Mouse (Mus musculus) liver, embryonic 14.5 days (tissue): ENCODE measurements around the gene Rasgrp2. TPM values are rescaled to one million over a fixed set of nuclear protein-coding genes. Genes with fewer than 3 reads are reported as not detected.

Experiments used
- ATAC-seq: fragments of 200-750 bp; cut with Nextera tagmentation; 2 replicates; pipeline ENCODE4 v1.8.0; 2017; ENCODE audit warnings: moderate number of reproducible peaks, mild to moderate bottlenecking, moderate library complexity; ENCODE audit not compliant: insufficient read depth
- DNase-seq, 3 experiments: peaks; one replicate each; pipeline ENCODE4 v3.0.0-alpha.2; 2012 to 2013; ENCODE audit warnings: low read depth in 3 of 3, low spot score in 3 of 3
- H3K27ac ChIP-seq: fragments of 300-500 bp; sonication (generic); 2 replicates; pipeline ENCODE4 v1.5.1; 2014; ENCODE audit warnings: moderate library complexity, mild to moderate bottlenecking, control low read depth, inconsistent platforms
- H3K27me3 ChIP-seq: fragments of 300-500 bp; sonication (generic); 2 replicates; pipeline ENCODE4 v1.6.1; 2014; ENCODE audit warnings: mild to moderate bottlenecking, low read length, moderate library complexity; ENCODE audit not compliant: control insufficient read depth, insufficient read depth
- H3K36me3 ChIP-seq: fragments of 300-500 bp; sonication (generic); replicated peaks from 2 replicates; pipeline ENCODE4 v1.6.1; 2014; ENCODE audit warnings: low read depth; ENCODE audit not compliant: control insufficient read depth, insufficient read depth
- H3K4me1 ChIP-seq, 2 experiments: fragments of 200-500 bp in 1 of 2; fragments of 300-500 bp in 1 of 2; sonication (generic) in 1 of 2; replicated peaks; 2 replicates each; pipeline ENCODE4 v1.6.1; 2012 to 2014; ENCODE audit warnings: antibody characterized with exemption in 1 of 2, inconsistent platforms in 1 of 2, low read length in 1 of 2; ENCODE audit not compliant: control insufficient read depth in 2 of 2, insufficient read depth in 2 of 2
- H3K4me2 ChIP-seq: fragments of 300-500 bp; sonication (generic); 2 replicates; pipeline ENCODE4 v1.6.1; 2014; ENCODE audit warnings: low read depth, mild to moderate bottlenecking, control low read depth, moderate library complexity
- H3K4me3 ChIP-seq, 2 experiments: fragments of 200-500 bp in 1 of 2; fragments of 300-500 bp in 1 of 2; sonication (generic) in 1 of 2; 2 replicates each; pipeline ENCODE4 v1.5.1; 2012 to 2014; ENCODE audit warnings: low read depth in 2 of 2, low read length in 2 of 2, mild to moderate bottlenecking in 2 of 2, control low read depth in 1 of 2, inconsistent platforms in 1 of 2, moderate library complexity in 1 of 2; ENCODE audit not compliant: insufficient read depth in 1 of 2
- H3K9ac ChIP-seq: fragments of 300-500 bp; sonication (generic); replicated peaks from 2 replicates; pipeline ENCODE4 v1.6.1; 2014; ENCODE audit warnings: mild to moderate bottlenecking, control low read depth, moderate library complexity
- H3K9me3 ChIP-seq: fragments of 300-500 bp; sonication (generic); 2 replicates; pipeline ENCODE4 v1.6.1; 2016; ENCODE audit warnings: low read length, mixed read lengths; ENCODE audit not compliant: control insufficient read depth
- CTCF ChIP-seq: IDR thresholded peaks from 2 replicates; pipeline ENCODE4 v1.5.1; 2016; ENCODE audit warnings: antibody characterized with exemption, low read depth, control low read depth
- EP300 ChIP-seq: IDR thresholded peaks from 2 replicates; pipeline ENCODE4 v1.6.1; 2016; ENCODE audit warnings: antibody characterized with exemption, low read depth
- WGBS: fragments of 180-500 bp; shearing (Covaris S2); extraction: QIAGEN DNeasy Blood & Tissue Kit; methylation state at CpG from one replicate; pipeline ENCODE4 v1.1.7; 2014; ENCODE audit not compliant: insufficient replicate concordance; 5-methylcytosine and 5-hydroxymethylcytosine counted together
- polyA plus RNA-seq, 2 experiments: library from polyadenylated mRNA; depleted of rRNA in 1 of 2; stranded (reverse) in 1 of 2; unstranded in 1 of 2; fragments of >200 nt; fragmentation: Nextera tagmentation in 1 of 2; extraction: Ambion mirVana in 1 of 2; gene quantifications; 2 replicates each; pipeline versions ENCODE4 v1.2.1 to v1.2.3; 2012 to 2014

The Rasgrp2 gene
- polyA plus RNA-seq, 2 experiments: 74.5 to 76.3 TPM

GRCm38 (mm10) chr19:6393637-6394036 lies 5.5 kb upstream of the Rasgrp2 start:
- H3K27me3 ChIP-seq: peaks cover 3% of the 10 kb centered on the region
- H3K4me3 ChIP-seq: no peak overlapping the region
- H3K4me1 ChIP-seq: peaks cover 0 to 2% of the 10 kb centered on the region in 2 experiments; a peak in 2 of 4 replicates
- H3K27ac ChIP-seq: no peak overlapping the region
- no peak overlapping the region for H3K4me2 ChIP-seq
- H3K9ac ChIP-seq: no peak overlapping the region
- TF ChIP-seq CTCF: no peak
- TF ChIP-seq EP300: no peak
- no peak for DNase-seq
- ATAC-seq: no peak
- no peaks in the 10 kb centered on the region for H3K36me3 ChIP-seq
- 78% methylated on average over 16 of the region's 16 CpGs for WGBS
- H3K9me3 ChIP-seq: no peaks in the 10 kb centered on the region

DNA sequence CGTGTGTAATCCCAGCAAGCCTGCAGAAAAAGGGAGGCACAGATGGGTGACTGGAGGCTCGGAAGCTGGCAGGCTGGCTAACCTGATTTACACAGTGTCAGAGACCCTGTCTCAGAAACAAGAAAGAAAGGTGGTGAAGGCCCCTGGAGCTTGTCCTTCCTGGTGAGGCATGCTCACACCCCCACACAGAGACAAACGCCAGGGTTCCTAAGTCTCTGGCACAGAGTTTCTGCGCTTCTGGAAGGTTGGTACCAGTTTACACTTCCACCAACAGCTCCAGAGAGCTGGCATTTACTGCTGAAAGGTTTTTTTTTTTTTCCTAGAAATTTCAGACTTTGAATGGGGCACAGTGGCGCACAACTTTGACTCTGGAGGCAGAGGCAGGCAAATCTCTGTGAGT lies 2.9 kb upstream of the Rasgrp2 start:
- Histone ChIP-seq H3K27me3 (peaks cover 29% of the 10 kb centered on the region), H3K4me1 (peaks cover 0 to 3% of the 10 kb centered on the region in 2 experiments; a peak in 1 of 4 replicates), H3K9ac (no peak overlapping the region), H3K4me2 (no peak overlapping the region), H3K9me3 (no peaks in the 10 kb centered on the region), H3K27ac (no peak overlapping the region), H3K4me3 (no peak overlapping the region), H3K36me3 (no peaks in the 10 kb centered on the region)
- no peak for TF ChIP-seq EP300
- no peak for TF ChIP-seq CTCF
- DNase-seq (no peak), ATAC-seq (no peak)
- 74% methylated on average over 5 of the region's 5 CpGs for WGBS

- H3K27me3 ChIP-seq: peaks cover 32% of the 10 kb centered on the region
- H3K9ac ChIP-seq: no peak overlapping the region
- no peak for ATAC-seq
- 78% methylated on average over 22 of the region's 22 CpGs for WGBS
- H3K9me3 ChIP-seq: no peaks in the 10 kb centered on the region
- TF ChIP-seq CTCF (no peak), EP300 (no peak)
- no peak overlapping the region for H3K4me2 ChIP-seq
- H3K36me3 ChIP-seq: no peaks in the 10 kb centered on the region
- DNase-seq: no peak
- H3K27ac ChIP-seq: no peak overlapping the region
- H3K4me1 ChIP-seq: peaks cover 0 to 8% of the 10 kb centered on the region in 2 experiments; a peak in 2 of 4 replicates
- H3K4me3 ChIP-seq: no peak overlapping the region
These were observed 1.4 kb upstream of the Rasgrp2 start for GRCm38 (mm10) chr19:6397582-6398249.

DNA sequence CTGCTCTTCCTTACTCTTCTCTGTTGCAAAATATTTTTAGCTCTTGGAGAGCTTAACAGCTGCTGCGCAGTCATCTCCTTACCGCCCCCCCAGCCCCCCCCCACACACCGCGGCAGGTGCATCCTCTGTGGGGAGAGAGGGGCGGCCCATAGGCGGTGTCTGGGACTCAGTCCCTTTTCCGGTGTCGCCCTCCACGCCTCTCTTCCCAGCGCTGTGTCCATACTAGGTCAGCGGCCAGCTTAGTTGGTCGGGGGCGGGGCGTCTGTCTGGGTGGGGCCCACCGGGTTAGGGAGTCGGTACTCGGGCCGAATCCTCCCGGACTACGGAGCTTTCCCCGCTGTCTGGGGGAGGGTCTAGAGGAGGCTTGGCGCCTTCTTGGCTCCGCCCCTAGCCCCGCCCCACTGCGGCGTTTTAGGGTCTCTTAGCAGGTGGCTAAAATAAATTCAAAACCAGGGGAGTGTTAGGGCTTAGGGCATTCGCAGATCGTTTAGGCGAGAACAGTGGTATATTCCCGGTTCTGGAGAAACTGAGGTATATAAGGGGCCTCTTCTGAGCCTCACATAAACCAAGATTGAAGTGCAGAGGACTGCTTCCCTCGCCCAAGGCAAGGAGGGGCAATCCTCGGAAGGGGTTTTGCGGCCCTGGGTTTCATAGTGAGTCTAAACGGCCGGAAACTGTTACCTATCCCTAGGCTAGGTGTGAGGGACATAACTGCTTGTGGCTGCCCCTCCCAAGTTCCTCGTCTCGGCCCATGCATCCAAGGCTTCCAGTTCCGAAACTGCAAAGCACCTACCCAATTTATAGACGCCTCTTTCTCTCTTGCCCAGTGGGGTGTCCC lies 474 bp upstream of the Rasgrp2 start:
- ATAC-seq: peak; percentile 41
- peak overlapping the region; percentile 50 to 58 for H3K4me3 ChIP-seq
- H3K36me3 ChIP-seq: no peaks in the 10 kb centered on the region
- no peak overlapping the region for H3K27ac ChIP-seq
- H3K4me2 ChIP-seq: peak overlapping the region; percentile 79
- DNase-seq: no peak
- H3K27me3 ChIP-seq: peaks cover 32% of the 10 kb centered on the region
- peaks cover 0 to 9% of the 10 kb centered on the region in 2 experiments; a peak in 2 of 4 replicates for H3K4me1 ChIP-seq
- 2% methylated on average over 39 of the region's 39 CpGs for WGBS
- no peaks in the 10 kb centered on the region for H3K9me3 ChIP-seq
- no peak for TF ChIP-seq EP300
- no peak for TF ChIP-seq CTCF
- peak overlapping the region; percentile 7; the same call in 1 of the 2 replicates for H3K9ac ChIP-seq
